Mouse (Mus musculus) left cerebral cortex, adult 18-20 months (tissue): Measurements from ENCODE around the gene Lpxn. TPM values are rescaled to one million over a fixed set of nuclear protein-coding genes. Genes with fewer than 3 reads are reported as not detected.
A peak's percentile ranks its signal among the peaks of the same experiment; 100 is the strongest.

Experiments used
- DNase-seq, 2 experiments: peaks; one replicate each; pipeline ENCODE4 v3.0.0; 2021 to 2022; ENCODE audit warnings: low spot score in 2 of 2, mixed read lengths in 1 of 2
- total RNA-seq, 2 experiments: library from RNA; stranded (reverse); gene quantifications; 2 replicates each; pipeline ENCODE4 v1.2.3; 2021

The Lpxn gene
- total RNA-seq, 2 experiments from 2014 or later = 1.2 to 1.8 TPM

- peak; percentile 37 to 58 for DNase-seq
Observed at GRCm38 (mm10) chr19:12802830-12803229, 6.8 kb downstream of the Lpxn start.

DNA sequence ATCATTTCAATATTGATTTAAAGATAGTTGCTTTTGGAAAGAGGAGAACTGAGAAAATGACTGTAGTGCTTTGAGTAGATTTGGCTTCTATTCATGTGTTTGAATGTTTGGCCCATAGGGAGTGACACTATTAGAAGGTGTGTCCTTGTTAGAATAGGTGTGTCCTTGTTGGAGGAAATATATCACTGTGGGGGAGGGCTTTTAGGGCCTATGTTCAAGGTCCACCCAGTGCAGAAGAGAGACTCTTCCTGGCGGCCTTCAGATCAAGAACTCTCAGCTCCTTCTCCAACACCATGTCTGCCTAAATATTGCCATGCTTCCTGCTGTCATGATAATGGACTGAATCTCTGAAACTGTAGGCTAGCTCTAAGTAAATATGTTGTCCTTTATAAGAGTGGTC is 8.2 kb downstream of the Lpxn start:
- DNase-seq = no peak

DNA sequence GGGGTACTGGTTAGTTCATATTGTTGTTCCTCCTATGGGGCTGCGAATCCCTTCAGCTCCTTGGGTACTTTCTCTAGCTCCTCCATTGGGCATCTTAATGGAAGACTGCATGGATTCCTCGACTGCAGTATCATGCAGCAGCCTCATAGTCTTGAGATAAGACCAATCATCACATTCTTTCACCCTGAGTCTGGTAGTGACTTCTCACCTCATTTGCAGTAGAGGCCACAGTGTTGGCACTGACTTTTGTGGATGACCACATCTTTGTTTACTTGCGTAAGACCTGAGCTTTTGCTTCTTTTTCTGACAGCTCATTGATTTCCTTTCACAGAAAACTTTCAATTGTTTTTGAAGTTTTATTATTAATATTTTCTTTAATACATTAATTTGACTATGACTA is 9.7 kb downstream of the Lpxn start:
- no peak for DNase-seq

- DNase-seq = no peak
Observed at GRCm38 (mm10) chr19:12806214-12806613, 10.2 kb downstream of the Lpxn start.

DNA sequence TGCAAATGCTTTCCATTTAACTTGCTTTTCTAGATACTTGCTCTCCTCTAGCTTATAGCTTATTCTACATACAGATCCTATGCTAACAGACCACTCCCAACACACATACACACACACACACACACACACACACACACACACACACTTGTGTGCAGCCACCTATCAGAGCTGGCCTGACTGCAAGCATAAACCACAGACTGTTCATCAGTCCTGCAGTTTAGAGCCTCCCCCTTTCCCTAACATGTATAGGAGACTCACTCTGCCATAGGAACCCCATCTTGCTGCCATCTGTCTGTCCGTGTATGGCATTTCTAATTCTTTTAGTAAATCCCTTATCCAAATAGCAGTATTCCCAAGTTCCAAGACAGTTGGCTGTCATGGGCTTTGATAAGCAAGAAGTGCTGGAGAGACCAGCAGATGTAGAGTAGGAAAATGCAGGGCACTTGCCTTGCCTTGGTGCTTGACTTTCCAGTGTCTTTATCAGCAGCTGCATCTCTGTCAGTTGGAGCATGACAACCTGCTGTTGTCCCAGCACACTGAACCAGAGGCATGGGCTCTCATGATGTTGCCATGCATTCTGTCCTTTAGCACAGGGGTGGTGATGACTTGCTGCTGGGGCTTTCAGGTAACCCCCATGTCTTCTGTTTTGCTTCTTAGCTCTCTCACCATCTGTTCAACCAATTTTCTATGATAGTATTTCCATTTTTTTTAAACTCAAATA is 16.8 kb downstream of the Lpxn start:
- DNase-seq = no peak

GRCm38 (mm10) chr19:12813883-12814282 is 17.9 kb downstream of the Lpxn start:
- DNase-seq = no peak

- no peak for DNase-seq
Observed at GRCm38 (mm10) chr19:12818507-12818906, 22.5 kb downstream of the Lpxn start.

- DNase-seq = peak; percentile 36 to 47
Observed at GRCm38 (mm10) chr19:12820383-12820782, 24.4 kb downstream of the Lpxn start.

- no peak for DNase-seq
Observed at GRCm38 (mm10) chr19:12824549-12824948, 28.6 kb downstream of the Lpxn start.

DNA sequence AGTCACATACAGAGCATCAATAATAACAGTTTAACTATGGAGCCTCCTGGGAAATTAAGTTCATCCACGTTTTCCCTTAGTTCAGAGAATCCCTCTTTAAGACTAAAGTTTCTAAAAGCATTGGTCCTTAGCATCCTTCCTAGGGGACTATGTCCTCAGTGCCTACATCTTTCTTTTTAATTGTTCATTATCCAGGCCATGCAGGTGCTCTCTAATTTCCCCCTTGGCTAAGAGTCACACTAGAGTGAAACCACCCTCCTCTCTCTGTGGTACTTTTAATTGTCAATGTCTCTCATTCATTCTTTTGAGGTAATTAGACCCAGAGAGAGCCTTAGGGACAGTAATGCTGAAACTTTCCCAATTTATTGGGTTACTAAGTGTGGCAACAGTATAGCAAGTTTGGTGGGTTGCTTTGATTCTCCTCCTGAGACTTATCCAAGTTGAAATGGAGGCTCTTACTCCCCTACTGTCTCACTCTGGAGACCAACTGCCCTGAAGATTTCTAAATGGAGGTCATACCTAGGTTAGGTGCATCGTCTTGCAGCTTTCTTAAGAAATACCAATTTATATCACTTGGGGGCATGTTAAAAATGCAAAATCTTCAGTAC is 34.9 kb downstream of the Lpxn start:
- no peak for DNase-seq

- no peak for DNase-seq
Observed at GRCm38 (mm10) chr19:12831559-12831958, 35.6 kb downstream of the Lpxn start.

- no peak for DNase-seq
Observed at GRCm38 (mm10) chr19:12833625-12834024, 37.6 kb downstream of the Lpxn start.

- DNase-seq = no peak
Observed at GRCm38 (mm10) chr19:12838507-12838906, 42.5 kb downstream of the Lpxn start.

DNA sequence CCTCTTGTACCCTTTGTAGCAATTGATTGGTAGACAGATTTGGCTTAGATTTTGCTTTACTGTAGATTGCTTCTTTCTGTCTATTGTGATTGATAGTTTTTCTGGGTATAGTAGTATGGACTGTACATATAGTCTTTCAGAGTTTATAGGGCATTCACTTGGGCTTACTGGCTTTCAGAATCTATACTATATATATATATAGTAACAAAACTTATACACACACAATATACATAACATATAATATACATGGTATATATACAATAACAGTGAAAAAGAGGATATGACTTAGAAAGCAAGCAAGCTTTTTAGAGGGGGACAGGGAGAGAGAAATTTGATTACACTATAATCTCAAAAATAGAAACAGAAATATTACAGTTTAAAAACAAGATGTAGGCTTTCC is 50.4 kb downstream of the Lpxn start, which contains the start of gene Gm5244:
Gm5244 (plus strand) TSS at position 301 of the 400 bp plus-strand sequence.
- DNase-seq = no peak

DNA sequence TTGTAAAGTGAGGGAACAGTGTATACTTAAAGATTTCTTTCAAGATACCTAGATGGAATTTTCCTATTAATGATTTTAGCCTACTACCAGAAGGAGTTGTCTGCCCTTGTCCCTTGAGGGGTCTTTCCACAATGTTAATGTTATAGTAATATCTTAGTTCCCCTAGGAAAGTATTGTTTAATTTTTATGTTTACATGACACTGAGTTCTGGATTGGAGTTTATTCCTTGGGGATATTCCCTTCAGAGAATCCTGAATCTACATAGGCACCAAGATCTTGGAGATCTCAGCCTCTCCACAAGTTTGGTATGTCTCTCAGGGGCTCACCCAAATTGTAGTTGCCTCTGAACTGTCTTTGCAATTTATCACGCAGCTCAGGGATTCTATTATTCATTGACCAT is 61.0 kb downstream of the Lpxn start, which contains the start of gene Olfr1444:
Olfr1444 (plus strand) TSS at position 301 of the 400 bp plus-strand sequence.
- DNase-seq = no peak

Other genes with a start within 250 kb of the Lpxn start
- not detected for gene Gm4952, start 196.2 kb upstream of the Lpxn start, total RNA-seq
- not detected for gene Glyat, start 162.9 kb upstream of the Lpxn start, total RNA-seq
- gene Olfr1442, start 125.8 kb upstream of the Lpxn start, total RNA-seq = not detected
- not detected for gene Olfr1443, start 118.1 kb upstream of the Lpxn start, total RNA-seq
- gene Keg1, start 100.4 kb upstream of the Lpxn start, total RNA-seq = not detected
- gene Cntf, start 30.6 kb upstream of the Lpxn start, total RNA-seq = 1 to 10 TPM; 2.9 to 3.1 TPM
- gene Zfp91, start 67 bp upstream of the Lpxn start, total RNA-seq = 10 to 100 TPM; 88.4 to 89.6 TPM
- not detected for gene Gm5244, start 50.5 kb downstream of the Lpxn start, total RNA-seq
- not detected for gene Olfr1444, start 61.1 kb downstream of the Lpxn start, total RNA-seq
- gene Olfr1445, start 87.7 kb downstream of the Lpxn start, total RNA-seq = not detected
- gene Olfr1446, start 97.3 kb downstream of the Lpxn start, total RNA-seq = not detected
- gene Olfr1447, start 107.5 kb downstream of the Lpxn start, total RNA-seq = not detected
- gene Olfr1448, start 128.2 kb downstream of the Lpxn start, total RNA-seq = not detected
- gene Olfr1449, start 134.6 kb downstream of the Lpxn start, total RNA-seq = not detected
- gene Olfr1450, start 154.1 kb downstream of the Lpxn start, total RNA-seq = not detected
- gene Olfr1451, start 198.8 kb downstream of the Lpxn start, total RNA-seq = not detected
- not detected for gene Olfr1453, start 232.1 kb downstream of the Lpxn start, total RNA-seq